Mouse (Mus musculus) embryo, embryonic 11.5 days (tissue): ENCODE results near the gene Mfng.
A peak's percentile ranks its signal among the peaks of the same experiment; 100 is the strongest.

Source experiments
- DNase-seq: peaks from one replicate; pipeline ENCODE4 v3.0.0-alpha.2; 2012; ENCODE audit warnings: low read depth, low spot score

Gene Mfng

DNA sequence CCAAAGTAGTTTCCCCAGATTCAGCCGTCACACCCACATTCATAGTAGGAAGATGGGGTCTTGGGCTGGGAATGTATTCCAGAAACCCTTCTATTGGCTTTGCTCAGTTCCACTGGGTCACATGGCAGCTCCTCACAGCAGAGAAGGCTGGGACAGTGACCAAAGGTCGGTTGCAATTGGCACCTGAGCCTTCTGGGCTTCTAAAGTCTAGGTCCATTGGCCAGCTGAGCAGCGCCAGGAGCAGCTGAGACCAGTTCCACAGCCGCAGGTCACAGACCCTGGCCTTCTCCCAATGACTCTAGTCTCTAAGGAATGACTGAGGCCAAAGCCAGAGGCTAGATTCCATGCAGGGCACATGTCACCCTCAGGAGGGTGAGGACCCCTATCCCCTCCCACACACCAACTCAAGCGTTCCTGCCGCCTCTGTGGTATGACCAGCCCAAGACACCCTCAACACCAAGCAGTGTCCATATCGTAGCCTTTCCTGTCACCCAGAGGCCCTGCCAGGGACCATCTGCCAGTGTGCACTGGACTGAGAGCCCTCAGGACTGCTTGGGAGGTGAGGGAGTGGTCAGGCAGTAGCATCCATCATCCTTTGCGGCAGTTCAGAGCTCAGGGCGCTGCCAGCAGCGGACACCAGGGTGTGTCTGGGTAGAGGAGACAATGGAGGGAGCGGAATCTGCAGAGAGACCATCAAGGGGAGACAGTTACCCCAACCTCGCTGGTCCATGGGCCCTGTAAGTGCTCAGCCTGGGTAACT is 17.1 kb downstream of the Mfng start:
- DNase-seq: no peak

DNA sequence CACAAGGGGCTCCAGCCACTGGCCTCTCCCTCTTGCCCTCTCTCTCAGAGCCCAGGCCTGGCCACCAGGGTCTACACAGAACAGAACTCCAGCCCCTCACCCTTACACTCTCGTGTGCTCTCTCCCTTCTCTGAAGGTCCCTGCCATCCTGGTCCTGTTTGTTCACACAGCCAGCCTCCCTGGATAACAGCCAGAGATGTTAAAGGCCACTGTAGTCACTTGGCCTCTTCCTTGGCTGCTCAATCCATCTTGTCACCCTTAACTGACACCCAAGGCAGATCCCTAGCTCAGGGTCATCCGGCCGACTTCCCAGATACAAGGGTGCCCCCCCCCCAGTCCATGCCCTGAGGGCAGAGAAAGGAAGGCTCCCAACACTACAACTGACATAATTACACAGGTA is 18.0 kb downstream of the Mfng start:
- no peak for DNase-seq

DNA sequence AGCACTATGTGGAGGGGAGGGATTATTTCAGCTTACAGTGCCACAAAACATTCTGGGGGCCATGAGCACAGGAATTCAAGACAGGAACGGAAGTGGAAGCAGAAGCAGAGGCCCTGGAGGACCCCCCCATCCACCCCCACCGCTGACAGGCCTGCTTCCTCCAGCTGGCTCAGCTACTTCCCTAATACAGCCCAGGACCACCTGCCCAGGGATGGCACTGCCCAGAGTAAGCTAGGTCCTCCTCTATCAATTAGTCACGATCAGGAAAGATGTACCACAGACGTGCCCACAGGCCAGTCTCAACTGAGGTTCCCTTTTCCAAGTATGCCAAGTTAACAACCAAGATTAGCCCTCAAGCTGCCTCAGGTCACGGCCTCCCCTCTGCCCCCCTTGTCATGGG is 19.1 kb downstream of the Mfng start:
- no peak for DNase-seq

DNA sequence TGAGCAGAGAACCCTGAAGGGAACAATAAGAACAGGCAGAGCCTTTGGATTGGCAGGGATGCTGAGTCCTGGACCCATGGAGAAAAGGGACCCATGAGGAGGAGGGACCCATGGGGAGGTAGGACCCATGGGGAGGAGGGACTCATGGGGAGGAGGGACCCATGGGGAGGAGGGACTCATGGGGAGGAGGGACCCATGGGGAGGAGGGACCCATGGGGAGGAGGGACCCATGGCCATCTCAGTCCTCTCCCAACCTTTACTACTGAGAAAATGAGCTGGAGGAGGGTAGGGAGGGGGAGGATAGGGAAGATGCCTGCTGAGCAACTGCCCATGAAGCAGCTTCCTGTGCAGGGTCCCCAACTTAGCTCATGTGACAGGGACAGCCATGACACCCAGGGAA is 20.3 kb downstream of the Mfng start:
- DNase-seq: no peak

DNA sequence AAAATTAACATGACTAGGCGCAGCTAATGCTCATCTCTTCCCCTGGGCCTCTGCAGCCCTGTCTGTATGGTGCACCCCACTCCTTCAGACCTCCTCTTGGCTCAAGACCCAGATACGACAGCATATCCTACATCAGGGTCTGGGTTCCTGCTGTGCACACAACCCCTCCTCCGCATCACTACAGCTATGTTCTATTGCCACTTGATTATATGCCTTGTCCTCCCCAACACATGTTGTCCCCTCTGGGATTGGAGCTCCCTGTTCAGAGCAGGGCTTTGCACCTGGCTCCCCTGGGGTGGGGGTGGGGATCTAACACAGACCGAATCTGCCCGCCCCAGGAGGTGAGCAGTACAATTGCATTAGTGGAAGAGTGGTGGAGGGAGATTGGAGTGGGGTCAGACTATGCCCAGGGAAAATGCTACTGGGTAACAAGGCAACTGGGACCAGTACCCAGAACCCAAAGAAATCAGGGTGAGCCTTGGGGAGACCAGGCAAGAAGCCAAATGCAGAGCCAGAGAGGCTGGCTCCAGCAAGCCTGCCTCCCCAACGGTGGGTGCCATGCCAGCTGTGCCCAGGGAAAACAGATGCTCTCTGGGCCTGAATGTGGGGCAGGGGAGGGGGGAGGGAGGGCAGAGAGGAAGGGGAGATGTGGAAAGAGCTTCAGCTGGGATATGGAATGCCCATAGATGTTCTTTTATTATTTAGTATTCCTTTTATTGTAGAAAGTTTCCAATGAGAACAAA is 22.5 kb downstream of the Mfng start:
- no peak for DNase-seq

DNA sequence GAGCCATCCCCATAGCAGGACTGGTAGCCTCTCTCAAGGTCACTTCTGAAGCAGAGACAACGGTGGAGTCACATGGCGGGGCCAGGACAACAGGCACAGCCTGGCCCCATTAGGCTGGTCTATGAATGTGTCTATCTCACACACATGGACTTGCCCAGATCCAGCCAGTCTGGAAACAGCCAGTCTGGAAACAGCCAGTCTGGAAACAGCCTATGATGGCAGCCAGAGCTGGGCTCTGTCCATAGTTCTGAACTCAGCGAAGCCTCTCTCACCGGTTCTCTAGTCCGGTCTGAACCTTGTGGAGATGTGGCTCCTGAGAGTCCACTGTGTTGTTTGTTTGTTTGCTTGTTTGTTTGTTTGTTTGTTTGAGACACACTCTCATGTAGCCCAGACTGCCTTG is 23.4 kb downstream of the Mfng start:
- DNase-seq: peak; percentile 45

DNA sequence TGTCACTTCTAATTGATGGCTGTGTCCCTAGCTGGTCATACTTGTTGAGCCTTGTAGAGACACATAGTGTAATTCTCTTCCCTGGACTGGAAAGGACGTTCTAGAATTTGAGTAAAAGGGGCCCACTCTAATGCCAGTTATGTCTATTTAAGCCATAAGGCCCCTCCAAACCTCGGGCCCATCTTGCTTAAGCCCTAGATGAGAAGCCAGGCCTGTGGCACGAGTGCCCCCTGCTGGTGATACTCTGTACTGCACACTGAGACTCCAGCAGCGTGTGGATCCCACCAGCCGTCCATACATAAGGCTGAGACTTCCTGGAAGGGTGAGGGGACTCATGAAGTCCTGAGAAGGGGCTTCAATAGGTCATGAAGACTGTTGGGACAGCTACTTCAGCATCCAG is 29.1 kb downstream of the Mfng start:
- DNase-seq: peak; percentile 41

DNA sequence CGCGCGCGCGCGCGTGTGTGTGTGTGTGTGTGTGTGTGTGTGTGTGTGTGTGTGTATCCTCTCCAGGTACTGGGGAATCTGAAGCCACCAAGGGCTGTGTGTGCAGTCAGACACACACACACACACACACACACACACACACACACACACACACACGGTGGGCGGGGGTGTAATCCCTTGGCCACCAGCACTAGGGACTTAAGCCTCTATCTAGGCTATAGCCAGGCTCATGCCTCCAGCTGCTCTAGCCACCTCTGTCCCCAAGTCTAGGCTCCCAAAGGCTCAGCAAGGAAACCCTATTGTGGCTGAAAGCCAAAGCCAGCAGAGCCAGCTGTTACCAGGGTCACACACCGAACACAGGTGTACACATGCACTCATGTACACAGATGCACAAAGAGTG is 30.4 kb downstream of the Mfng start:
- DNase-seq: no peak

DNA sequence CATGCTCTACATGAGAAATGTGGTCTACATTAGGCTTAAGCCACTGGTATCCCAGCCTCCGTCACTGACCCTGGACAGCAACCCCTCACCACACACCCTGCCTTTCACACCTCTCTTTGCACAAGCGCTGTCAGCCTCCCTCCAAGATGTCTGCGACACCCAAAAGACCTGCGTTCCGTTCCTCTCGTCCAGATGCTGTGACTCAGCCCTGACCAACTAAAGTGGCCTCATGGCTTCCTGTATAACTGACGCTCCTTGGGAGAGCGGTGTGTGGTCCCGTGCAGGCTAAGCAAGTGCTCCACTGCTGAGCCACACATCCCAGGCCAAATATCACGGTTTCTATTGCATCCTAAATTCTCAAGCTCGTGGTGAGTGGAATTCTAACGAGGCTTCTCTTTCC is 32.6 kb downstream of the Mfng start:
- no peak for DNase-seq

DNA sequence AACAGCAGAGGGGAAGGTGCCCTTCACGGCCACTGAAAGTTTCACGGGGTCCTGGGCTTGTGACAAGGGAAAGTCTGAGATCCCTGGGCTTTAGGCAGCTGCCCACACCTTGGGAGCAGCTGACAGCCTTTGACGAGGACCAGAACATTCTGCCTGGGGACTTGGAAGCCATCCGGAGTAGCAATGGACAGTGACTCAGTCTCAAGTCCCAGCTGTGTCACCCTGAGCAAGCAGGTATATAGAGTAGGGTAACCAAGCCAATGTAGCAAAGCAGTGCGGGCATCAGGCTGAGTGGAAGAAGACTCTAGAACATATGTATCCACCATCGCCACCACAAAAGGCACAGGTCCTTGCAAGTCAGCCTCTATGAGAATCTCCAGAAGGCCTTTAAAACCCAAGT is 36.1 kb downstream of the Mfng start:
- no peak for DNase-seq

DNA sequence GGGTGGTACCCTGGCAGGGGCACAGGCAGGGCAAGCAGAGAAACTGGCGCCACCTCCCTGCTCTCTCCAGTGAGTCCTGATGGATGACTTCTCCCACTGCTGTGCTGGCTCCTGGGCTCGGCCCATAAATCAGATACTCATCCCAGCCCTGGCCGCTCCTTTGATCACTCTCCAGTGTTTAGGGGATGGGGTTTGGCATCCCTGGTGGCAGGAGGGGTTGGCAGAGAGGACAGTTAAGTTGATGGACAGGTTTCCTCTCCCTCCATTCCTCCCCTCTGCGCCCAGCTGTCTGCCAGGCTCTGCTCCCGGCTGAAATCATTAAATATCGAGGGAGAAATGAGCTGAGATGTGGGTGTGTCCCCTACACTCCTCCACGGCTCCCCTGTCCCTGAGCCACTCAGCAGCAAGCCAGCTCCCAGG is 36.6 kb downstream of the Mfng start:
- DNase-seq: no peak

DNA sequence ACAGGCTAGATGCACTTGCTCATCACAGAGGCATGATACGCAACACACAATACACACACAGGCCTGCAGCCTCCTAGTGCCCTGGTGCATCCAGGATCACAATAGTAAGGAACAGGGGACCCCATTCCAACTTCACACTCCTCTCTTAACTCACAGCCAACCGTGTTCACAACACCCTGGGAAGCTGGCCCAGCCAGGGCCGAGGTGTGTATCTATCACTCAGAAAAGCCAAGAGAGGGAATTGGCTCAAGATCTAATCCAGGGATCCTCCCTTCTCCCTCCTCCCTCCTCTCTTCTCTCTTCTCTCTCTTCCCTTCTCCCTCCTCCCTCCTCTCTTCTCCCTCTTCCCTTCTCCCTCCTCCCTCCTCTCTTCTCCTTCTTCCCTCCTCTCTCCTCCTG is 37.1 kb downstream of the Mfng start:
- no peak for DNase-seq

DNA sequence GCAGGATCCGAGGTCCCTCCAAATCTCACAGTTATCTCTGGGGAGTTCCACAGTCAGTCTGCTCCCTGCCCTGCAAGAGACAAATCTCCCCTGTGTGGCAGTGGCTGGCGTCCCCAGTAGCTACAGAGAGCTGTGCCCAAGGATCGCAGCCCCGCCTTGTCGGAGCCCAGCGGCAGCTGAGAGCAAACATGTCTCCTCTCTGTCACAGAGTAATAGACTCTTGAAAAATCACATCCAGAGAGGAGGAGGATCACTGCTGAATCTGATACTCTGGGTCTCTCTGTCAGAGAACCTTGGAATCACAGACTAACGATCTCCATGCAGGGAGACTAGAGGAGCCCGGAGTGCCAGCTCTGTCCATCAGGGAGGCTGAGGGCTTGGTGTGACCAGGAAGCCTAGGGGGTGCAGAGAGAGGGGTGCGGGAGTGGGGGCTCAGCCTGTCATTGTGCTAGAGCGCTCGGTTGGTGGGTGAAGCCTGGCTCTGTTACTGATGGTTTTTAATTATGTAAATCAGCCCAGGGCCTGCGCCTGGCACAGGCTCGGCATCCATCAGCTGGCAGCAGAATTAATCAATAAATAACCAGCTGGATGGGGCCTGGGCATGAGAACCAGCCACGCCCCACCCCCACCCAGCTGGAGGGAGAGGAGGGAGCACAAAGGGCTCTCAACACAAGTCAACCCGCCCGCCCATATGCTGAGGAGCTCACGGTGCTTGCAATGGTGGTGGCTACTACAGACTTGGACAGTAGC is 37.7 kb downstream of the Mfng start:
- no peak for DNase-seq

DNA sequence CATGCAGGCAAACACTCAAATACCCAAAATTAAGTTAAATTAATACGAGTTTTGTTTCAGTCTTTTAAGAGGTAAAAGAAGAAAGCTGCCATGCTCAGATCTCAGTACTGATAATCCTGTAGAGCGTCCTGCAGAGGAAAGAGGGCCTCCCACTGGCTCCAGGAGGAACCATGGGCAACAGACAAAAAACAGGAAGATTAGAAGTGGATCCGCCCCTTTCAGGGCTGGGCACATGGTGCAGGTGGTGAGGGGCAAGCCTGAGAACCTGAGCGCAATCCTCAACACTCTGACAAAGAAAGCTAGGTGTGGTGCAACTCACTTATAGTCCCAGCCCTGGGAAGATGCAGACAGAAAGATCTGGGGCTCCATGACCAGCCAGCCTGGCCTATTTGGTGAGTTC is 41.4 kb downstream of the Mfng start:
- DNase-seq: no peak

DNA sequence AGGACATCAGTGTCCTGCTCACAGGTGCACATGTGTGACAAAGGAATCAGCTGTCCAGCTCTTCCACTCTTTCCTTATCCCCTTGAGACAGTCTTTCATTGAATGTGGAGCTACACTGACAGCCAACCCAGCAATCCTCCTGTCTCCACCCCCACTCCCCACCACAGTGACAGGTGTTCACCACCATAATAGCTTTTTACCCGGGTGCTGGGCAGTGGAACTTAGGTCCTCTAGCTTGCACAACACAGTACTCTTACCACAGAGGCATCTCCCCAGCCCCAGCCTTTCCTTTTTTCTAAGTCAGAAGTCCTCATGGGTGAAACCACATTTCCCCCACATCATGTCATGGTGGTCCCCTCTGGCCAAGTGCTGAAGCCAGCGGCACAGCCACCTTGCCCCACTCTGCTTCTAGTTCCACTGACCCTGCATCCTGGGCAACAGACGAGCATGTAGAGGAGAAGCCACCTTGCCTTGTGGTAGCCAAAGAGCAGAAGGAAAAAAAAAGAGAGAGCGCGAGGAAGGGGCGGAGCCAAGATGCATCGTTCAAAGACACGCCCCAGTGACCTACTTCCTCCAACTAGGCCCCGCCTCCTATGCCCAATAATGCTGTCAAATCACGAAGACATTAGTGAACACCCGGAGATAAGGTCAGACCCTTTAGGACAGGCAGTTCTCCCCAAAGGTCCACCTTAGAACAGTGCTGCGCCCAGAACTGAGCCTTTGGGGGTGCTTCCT is 42.8 kb downstream of the Mfng start:
- DNase-seq: no peak

DNA sequence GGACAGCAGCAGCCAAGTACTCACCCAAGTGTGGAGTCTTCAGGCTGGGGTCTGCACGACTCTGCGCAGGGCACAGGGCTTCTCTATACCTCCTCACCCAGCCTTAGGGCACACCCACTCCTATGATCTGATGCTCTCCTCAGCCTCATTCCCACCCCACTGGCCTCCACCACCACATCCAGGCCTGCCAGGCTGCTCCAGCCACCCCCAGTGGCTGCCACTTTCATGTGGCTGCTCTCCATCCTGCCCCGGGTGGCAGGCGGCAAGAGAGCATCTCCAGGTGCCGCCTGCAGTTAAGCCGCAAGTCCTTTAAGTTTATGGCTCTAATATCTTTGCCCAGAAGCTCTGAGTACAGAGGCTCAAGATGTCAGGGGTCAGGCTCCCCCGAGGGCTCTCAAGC is 46.6 kb downstream of the Mfng start:
- no peak for DNase-seq

DNA sequence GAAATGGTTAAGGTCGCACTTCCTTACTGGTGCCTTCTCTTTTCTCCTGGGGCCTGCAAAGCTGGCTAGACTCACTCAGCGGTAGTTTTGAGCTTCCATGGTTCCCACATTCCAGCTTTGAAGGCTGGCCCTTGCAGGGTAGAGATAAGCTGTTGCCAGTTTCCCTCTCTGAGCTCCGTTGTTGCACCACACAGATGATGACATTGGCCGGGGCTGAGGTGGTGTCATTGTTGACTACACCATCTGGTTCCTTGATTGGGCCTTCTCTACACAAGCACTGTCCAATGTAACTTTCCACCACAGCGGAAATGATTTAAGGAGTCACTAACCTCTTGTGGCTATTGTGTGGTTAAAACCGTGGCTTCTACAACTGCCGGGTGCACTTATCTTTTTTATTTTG is 52.7 kb downstream of the Mfng start:
- DNase-seq: no peak

DNA sequence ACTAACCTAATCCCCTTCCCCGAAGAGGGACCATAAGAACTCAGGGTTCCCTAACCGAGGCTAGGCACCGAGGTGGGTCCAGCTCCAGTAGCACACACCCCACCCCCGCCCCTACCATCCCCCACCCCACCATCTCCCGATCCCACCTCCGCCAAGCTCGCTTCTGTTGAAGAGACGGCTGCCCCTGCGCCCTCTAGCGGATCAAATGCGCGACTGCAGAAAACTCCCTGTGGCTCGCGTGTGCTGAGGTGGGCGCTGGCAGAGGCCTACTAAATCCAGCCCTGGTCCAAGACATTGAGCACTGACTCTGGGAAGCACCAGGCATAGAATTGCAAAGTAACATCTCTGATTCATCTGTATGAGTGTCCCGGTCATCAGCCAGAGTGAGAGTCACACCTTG is 53.2 kb downstream of the Mfng start:
- peak; percentile 46 for DNase-seq

DNA sequence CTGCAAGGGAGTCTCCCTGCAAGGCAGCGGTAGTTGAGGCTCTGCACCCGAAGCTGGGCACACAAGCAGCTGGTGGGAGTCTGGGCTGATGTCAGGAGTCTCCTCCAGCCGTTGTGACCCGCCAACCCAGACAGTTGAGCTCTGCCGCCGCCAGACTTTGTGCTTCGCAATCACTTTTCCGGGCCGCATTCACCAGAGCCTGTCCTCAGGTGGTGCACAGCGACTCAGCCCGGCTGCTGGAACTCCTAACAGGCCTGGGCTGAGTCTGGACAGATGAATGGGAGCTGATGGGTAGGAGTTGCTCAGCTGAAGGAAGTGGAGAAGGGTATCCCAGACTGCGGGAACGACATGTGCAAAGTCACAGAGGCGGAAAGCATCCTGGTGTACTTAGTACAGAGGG is 53.9 kb downstream of the Mfng start:
- DNase-seq: no peak

DNA sequence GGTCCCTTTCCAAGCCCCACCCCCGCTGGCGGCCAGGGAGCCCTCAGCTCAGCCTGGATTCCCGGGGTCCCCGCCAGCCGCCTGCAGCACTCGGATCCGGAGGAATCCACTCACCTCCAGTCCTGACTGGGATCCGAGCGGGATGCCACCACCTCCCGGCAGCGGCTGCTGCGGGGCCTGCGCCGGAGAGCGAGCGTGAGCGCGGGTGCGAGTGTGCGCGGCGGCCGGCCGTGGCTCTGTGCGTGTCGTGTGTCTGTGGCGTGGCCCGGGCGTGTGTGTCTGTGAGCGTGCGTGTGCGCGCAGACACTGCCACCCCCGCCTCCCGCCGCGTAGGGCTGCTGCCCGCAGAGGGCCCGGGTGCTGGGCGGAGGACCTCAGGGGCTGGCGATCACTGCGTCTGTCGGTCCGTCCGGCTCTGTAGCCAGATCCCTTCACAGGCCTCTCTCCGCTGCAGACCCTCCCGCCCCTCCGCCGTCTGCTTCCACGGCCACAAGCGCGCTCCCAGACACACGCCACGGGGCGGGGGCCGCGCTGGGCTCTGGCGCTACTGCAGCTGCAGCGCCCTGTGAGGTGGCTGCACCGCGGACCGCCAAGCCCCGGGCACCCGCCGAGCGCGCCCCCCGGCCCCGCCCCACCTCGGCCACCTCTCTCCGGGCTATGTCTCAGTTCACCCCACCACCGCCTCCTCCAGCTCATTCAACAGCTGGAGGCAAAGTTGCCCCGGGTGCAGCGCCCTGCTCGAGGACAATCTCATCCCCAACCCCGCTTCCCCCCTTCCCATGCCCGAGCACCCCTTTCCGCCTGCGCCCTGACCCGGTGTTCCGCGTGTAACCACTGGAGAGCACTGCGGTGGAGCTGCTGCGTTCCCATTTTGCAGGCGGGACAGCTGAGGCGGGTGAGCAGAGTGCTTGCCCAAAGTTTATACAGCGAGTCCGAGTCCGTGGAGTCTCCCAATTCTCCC is 54.7 kb downstream of the Mfng start, which contains the start of gene Elfn2:
Gene Elfn2 (minus strand): TSS at position 482 of the 961 bp plus-strand sequence.
- no peak for DNase-seq

DNA sequence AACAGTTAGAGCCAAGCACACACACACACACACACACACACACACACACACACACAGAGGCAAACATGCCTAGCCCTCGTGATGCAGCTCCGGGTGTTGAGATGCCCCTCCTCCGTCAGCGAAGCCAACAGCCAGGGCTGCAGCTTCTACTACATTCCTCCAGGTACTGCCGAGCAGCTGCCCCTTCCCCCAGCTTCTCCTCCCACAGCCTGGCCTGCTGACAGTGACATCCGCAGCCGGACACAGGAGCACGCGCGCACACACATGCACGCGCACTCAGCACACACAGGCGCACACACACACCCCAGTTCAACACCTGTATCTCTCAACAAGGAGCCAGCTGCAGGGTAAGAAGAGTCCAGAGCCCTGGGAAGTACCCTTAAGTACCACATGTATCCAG is 56.3 kb downstream of the Mfng start:
- DNase-seq: no peak
